Mouse (Mus musculus): ENCODE data around the gene Tmprss2. TPM values are rescaled to one million over a fixed set of nuclear protein-coding genes. Genes with fewer than 3 reads are reported as not detected.

The Tmprss2 gene
- 79.1 and 91.6 TPM in 2 replicates for polyA plus RNA-seq (2015; fragmentation: Nextera tagmentation; extraction: Ambion mirVana)

GRCm38 (mm10) chr16:97610939-97611338 is at the start of gene Tmprss2:
Gene Tmprss2 (minus strand): TSS chr16:97611195.
- ATAC-seq (replicated peaks; ENCODE audit: low FRiP score, low read depth) (peak; percentile 78), DNase-seq (ENCODE audit: low spot score) (peak; percentile 67)
- TF ChIP-seq CTCF (IDR thresholded peaks at IDR 0.05; ENCODE audit: low read depth) = no peak
- WGBS = under 1% methylated on average over 30 of the region's 30 CpGs
- Histone ChIP-seq H3K9me3 (replicated peaks; ENCODE audit: low read length) (no peaks in the 10 kb centered on the region), H3K4me2 (ENCODE audit: low read length) (peak within 1 kb of the TSS; percentile 53), H3K4me3 (replicated peaks; ENCODE audit: low read depth, low read length) (peak within 1 kb of the TSS; percentile 50), H3K4me1 (replicated peaks; ENCODE audit: insufficient read depth, low read length) (no peaks in the 10 kb centered on the region; the same call in 1 of the 2 replicates), H3K27ac (peak within 1 kb of the TSS; percentile 87), H3K9ac (ENCODE audit: low read depth, low read length) (peak within 1 kb of the TSS; percentile 72), H3K27me3 (ENCODE audit: insufficient read depth, low read length) (peaks cover 12% of the 10 kb centered on the region; the same call in 1 of the 2 replicates), H3K36me3 (ENCODE audit: insufficient read depth, low read length) (no peaks in the 10 kb centered on the region)

GRCm38 (mm10) chr16:97659225-97659658 is 48.2 kb upstream of the Tmprss2 start:
- H3K4me3 ChIP-seq (replicated peaks; ENCODE audit: low read depth, low read length) = no peak overlapping the region
- ATAC-seq (replicated peaks; ENCODE audit: low FRiP score, low read depth) = peak; percentile 89
- peak; percentile 67 for DNase-seq (ENCODE audit: low spot score)
- no peak overlapping the region for H3K9ac ChIP-seq (ENCODE audit: low read depth, low read length)
- no peaks in the 10 kb centered on the region for H3K27me3 ChIP-seq (ENCODE audit: insufficient read depth, low read length)
- H3K4me2 ChIP-seq (ENCODE audit: low read length) = no peak overlapping the region
- H3K9me3 ChIP-seq (replicated peaks; ENCODE audit: low read length) = no peaks in the 10 kb centered on the region
- 13% methylated on average over 1 of the region's 1 CpGs for WGBS
- no peaks in the 10 kb centered on the region for H3K36me3 ChIP-seq (ENCODE audit: insufficient read depth, low read length)
- peak overlapping the region; percentile 72 for H3K27ac ChIP-seq
- no peak for TF ChIP-seq CTCF (IDR thresholded peaks at IDR 0.05; ENCODE audit: low read depth)
- no peaks in the 10 kb centered on the region for H3K4me1 ChIP-seq (replicated peaks; ENCODE audit: insufficient read depth, low read length)

- TF ChIP-seq CTCF (IDR thresholded peaks at IDR 0.05; ENCODE audit: low read depth) = no peak
- Histone ChIP-seq H3K4me2 (ENCODE audit: low read length) (no peak overlapping the region), H3K9ac (ENCODE audit: low read depth, low read length) (no peak overlapping the region), H3K36me3 (ENCODE audit: insufficient read depth, low read length) (no peaks in the 10 kb centered on the region), H3K4me3 (replicated peaks; ENCODE audit: low read depth, low read length) (no peak overlapping the region), H3K27ac (peak overlapping the region; percentile 72), H3K4me1 (replicated peaks; ENCODE audit: insufficient read depth, low read length) (no peaks in the 10 kb centered on the region), H3K9me3 (replicated peaks; ENCODE audit: low read length) (no peaks in the 10 kb centered on the region), H3K27me3 (ENCODE audit: insufficient read depth, low read length) (no peaks in the 10 kb centered on the region)
- 15% methylated on average over 6 of the region's 6 CpGs for WGBS
- DNase-seq (ENCODE audit: low spot score) = no peak
- ATAC-seq (replicated peaks; ENCODE audit: low FRiP score, low read depth) = no peak
These were observed 47.5 kb upstream of the Tmprss2 start for GRCm38 (mm10) chr16:97658481-97658880.

DNA sequence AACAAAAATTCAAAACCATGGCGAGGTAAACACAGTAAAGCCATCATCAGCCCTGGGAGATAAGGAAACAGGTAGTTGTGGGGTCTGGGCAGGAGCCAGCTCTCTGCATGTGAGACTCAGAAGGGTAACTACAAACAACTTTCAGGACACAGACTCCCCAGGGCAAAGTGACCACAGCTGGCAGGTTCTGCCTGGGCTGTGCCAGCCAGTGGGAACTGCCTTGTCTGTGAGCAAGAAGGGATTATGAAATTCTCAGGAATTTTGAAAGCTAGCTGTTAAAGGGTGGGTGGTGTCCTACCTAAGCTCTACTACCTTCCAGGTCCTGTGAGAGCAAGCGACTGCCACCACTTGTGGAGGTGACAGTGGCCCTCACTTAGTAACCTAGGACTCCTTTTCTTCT is 44.8 kb upstream of the Tmprss2 start:
- no peak for ATAC-seq (replicated peaks; ENCODE audit: low FRiP score, low read depth)
- no peaks in the 10 kb centered on the region for H3K36me3 ChIP-seq (ENCODE audit: insufficient read depth, low read length)
- H3K9ac ChIP-seq (ENCODE audit: low read depth, low read length) = no peak overlapping the region
- no peak for DNase-seq (ENCODE audit: low spot score)
- no peaks in the 10 kb centered on the region for H3K4me1 ChIP-seq (replicated peaks; ENCODE audit: insufficient read depth, low read length)
- no peak overlapping the region for H3K4me3 ChIP-seq (replicated peaks; ENCODE audit: low read depth, low read length)
- TF ChIP-seq CTCF (IDR thresholded peaks at IDR 0.05; ENCODE audit: low read depth) = no peak
- H3K27me3 ChIP-seq (ENCODE audit: insufficient read depth, low read length) = no peaks in the 10 kb centered on the region
- WGBS = 58% methylated on average over 2 of the region's 2 CpGs
- H3K9me3 ChIP-seq (replicated peaks; ENCODE audit: low read length) = no peaks in the 10 kb centered on the region
- 0 out of 2 replicates have a peak overlapping the region, but pooled peaks have one; percentile 19 for H3K27ac ChIP-seq
- no peak overlapping the region for H3K4me2 ChIP-seq (ENCODE audit: low read length)

DNA sequence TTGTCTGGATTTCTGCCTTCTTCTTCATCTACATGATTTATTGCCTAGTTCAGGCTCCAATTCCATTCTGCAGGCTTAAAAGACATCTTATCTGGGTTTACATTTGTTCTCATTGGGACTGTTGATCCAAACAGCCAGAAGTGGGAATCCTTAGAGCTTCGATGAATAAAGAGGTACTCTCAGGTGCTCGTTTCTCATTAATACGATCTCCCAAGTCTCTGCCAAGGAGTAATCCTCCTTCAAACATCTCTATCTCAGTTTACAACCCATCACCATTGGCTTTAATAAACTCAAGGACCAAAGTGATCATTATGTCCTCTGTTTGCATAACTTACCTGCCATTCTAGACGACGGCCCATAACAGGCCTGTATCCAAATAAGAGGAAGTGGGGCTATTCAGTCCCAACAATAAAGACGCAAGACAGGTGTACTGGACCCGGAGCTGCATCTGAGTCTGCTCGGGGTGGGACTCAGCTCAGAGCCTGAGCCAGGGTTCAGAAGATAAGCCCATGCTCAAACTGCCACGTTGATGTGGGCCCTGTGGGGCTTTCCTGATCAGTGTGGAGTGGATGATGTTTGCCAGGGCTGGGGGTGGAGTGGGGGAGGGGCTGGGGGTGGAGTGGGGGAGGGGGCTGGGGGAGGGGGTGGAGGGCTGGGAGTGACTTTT is 38.7 kb upstream of the Tmprss2 start:
- no peak for ATAC-seq (replicated peaks; ENCODE audit: low FRiP score, low read depth)

DNA sequence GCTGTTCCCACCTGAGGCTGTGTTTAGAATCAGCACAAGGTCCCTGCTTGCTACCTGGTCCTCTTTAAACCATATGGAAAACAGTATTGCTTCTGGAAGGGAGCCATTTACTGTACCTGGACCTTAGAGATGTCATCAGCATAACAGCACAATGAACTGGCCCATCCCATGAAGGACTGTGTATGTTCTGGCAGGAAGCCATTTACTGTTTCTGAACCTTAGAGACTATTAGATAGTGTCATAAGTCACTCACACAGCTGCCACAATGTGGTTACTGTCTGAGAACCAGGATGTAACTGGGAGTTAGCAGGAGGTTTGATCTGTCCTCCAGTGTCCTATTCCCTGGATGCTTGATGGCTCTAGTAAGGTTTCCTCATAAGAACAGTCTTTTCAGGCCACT is 33.7 kb upstream of the Tmprss2 start:
- Histone ChIP-seq H3K4me1 (replicated peaks; ENCODE audit: insufficient read depth, low read length) (no peaks in the 10 kb centered on the region), H3K4me3 (replicated peaks; ENCODE audit: low read depth, low read length) (no peak overlapping the region), H3K4me2 (ENCODE audit: low read length) (no peak overlapping the region), H3K9ac (ENCODE audit: low read depth, low read length) (no peak overlapping the region), H3K27me3 (ENCODE audit: insufficient read depth, low read length) (no peaks in the 10 kb centered on the region), H3K27ac (no peak overlapping the region), H3K9me3 (replicated peaks; ENCODE audit: low read length) (no peaks in the 10 kb centered on the region), H3K36me3 (ENCODE audit: insufficient read depth, low read length) (no peaks in the 10 kb centered on the region)
- no peak for TF ChIP-seq CTCF (IDR thresholded peaks at IDR 0.05; ENCODE audit: low read depth)
- DNase-seq (ENCODE audit: low spot score) = no peak
- ATAC-seq (replicated peaks; ENCODE audit: low FRiP score, low read depth) = no peak

More for the DNA sequence above, 38.7 kb upstream of the Tmprss2 start:
- no peak overlapping the region for H3K27ac ChIP-seq
- no peak overlapping the region for H3K4me2 ChIP-seq (ENCODE audit: low read length)
- H3K27me3 ChIP-seq (ENCODE audit: insufficient read depth, low read length) = no peaks in the 10 kb centered on the region
- H3K4me1 ChIP-seq (replicated peaks; ENCODE audit: insufficient read depth, low read length) = no peaks in the 10 kb centered on the region
- no peak overlapping the region for H3K4me3 ChIP-seq (replicated peaks; ENCODE audit: low read depth, low read length)
- DNase-seq (ENCODE audit: low spot score) = no peak
- H3K9me3 ChIP-seq (replicated peaks; ENCODE audit: low read length) = no peaks in the 10 kb centered on the region
- H3K36me3 ChIP-seq (ENCODE audit: insufficient read depth, low read length) = no peaks in the 10 kb centered on the region
- 60% methylated on average over 9 of the region's 9 CpGs for WGBS
- no peak overlapping the region for H3K9ac ChIP-seq (ENCODE audit: low read depth, low read length)
- TF ChIP-seq CTCF (IDR thresholded peaks at IDR 0.05; ENCODE audit: low read depth) = no peak
